Mouse (Mus musculus) spleen, postnatal 14 days (tissue): ENCODE measurements around the gene Sumf1.

ENCODE experiments used
- DNase-seq, 2 experiments: peaks; one replicate each; pipeline ENCODE4 v3.0.0; 2021 to 2022; ENCODE audit warnings: low spot score in 2 of 2

Sumf1 gene

DNA sequence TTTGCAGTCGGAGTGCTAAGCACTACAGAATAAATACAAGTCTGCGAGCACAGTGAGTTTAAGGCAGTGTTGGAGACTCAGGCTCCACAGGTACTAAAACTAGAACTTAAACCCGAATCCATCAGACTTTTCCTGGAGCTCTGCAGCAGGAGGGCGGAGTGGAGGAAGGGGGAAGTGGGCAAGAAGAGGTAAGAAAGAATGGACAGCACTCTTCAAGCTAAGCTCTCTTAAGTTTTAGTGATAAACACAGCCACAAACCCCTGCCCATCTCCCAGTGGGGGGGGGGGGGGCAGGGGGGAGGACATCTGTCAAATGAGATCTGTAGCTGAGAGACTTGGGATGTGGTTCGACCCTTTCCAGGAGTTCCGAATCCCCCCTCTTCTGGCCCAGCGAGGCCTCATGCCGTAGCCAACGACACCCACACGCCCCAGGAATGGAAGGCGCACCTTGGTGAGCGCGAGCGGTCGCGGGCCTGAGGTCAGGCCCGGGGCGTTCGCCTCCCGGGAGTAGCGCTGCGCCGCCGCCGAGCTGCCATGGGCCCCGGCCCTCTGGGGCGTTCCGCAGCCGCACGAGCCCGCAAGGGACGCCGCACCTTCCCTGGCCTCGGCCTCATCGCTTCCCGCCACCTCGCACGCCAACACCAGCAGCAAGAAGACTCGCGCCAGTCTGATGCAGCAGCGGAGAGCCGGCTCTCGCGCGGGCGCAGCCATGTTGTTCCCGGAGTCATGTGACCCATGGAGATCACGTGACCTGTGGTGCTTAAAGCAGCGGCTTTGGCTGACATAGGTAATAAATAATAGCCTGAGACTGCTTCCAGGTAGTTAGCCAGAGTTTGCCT is at the start of gene Sumf1:
Gene Sumf1 (minus strand): TSS at position 736 of the 838 bp plus-strand sequence.
- DNase-seq: peak; percentile 71 to 83

DNA sequence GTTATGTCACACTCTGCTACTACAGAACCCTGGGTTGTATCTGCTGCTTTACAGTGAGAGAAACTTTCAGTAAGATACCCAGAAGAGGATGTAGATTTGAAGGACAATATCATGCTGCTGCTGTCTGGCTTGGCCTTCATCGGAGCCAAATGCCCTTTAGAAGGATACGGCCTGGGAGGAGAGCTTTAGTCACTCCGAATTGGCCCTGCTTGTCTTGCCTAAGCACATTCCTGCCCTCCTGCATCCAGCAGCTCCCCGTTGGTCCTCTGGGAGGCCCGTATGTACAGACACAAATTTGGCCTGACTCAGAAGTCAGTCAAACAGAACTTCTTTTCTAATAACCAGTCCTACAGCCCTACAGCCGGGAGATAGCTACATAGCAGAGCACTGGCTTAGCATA is 49.2 kb upstream of the Sumf1 start:
- DNase-seq: no peak

DNA sequence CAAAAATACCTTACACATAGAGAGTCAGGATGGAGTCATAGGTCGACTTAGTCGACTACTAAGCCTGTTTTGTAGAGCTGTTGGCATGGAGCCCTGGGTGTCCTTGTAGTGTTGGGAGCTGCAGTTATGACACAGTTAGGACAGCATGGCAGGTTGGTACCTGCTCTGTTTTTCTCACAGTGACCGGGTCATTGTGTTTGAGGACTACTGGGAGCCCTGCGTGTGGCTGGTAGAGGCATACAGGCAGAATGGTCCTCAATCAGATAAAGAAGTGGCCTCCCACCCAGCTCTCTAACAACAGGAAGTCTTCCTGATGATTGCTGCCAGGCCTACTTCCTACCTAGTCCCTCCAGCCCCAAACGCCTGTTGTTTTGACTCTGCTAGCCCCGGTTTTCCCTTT is 47.7 kb upstream of the Sumf1 start:
- no peak for DNase-seq

DNA sequence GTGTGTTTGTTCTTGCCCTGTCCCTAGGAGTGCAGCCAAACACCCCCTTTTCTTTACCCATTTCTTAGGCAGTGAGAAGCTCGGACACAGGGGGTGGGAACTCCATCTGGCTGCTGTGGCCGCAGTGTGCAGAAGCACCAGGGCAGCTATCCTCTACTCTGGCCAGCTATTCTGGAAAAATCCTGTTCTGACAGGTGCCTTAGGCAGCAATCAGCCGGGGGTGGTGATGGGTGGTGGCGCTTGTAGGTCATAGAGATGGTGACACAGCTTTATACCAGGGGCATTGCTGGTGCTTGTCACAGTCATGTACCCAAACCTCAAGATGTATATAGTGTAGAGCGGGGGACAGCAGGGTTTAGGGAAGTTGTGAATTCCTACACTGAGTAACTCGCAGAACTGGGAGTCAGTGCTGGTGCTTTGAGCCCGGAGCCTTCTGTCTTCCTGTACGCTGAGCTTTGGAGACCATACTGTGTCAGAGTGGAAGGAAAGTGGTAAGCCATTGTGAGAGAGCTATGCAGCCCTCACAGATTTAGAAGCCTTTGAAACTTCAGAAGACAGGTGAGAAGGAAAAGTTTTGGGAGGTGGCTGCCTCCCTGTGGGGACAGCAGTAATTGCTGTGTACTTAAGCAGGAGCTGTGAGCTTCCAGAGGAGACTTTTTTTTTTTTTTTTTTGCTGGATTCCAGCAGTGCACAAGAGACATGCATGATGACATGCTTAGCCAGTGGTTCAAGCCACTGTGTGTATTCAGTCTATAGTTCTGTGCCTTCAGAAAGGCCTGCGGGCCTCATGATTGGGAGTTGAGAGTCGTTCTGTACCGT is 46.7 kb upstream of the Sumf1 start:
- no peak for DNase-seq

DNA sequence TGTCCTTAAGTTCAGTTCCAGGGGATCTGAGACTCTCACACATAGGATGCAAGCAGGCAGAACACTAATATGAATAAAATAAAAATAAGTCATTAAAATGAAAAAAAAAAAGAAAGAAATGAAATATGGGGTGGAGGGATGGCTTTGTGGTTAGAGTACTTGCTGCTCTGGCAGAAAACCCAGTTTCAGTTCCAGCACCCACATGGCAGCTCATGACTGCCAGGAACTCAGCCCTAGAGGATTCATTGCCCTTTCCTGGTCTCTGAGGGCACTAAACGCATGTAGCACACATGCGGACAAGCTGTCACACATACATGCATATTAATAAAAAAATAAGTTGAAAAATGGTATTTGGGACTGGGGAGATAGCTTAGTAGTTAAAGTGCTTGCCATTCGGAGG is 45.2 kb upstream of the Sumf1 start:
- no peak for DNase-seq

DNA sequence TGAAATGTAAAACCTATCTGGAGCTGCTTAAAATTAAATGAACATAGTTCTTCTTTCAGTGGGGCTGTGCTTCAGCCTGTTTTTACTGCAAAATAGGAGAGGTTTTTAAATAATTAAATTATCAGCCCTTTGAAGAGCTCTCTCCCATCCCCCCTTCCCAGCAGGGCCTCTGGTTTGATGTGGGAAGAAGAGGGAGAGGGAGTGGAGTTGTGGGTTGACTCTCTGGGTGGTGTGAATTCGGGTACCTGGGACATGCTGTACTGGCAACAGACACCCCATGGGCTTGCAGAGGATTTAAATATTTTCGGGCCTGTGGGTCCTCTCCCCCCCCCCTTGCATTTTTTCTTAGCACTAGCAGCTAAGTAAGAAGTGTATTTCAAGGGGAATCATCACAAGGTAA is 43.2 kb upstream of the Sumf1 start:
- no peak for DNase-seq

DNA sequence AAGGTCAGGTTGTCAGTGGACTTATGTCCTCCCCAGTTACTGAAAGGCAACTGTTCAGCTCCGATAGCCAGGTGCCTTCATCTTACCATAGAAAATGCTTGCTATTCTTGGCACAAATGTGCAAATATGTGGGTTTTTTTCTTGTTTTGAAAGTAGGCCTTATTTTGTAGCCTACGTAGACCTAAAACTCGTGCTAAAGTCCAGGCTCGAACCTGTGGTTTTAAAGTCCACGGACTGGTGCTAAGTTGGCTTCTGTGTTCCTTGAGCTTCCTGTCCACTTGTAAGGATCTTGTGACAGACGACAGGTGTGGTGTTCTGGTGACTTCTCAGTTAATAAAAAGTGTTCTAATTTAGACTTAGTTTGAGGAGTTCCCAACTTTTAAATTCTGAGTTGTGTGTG is 42.7 kb upstream of the Sumf1 start:
- no peak for DNase-seq

DNA sequence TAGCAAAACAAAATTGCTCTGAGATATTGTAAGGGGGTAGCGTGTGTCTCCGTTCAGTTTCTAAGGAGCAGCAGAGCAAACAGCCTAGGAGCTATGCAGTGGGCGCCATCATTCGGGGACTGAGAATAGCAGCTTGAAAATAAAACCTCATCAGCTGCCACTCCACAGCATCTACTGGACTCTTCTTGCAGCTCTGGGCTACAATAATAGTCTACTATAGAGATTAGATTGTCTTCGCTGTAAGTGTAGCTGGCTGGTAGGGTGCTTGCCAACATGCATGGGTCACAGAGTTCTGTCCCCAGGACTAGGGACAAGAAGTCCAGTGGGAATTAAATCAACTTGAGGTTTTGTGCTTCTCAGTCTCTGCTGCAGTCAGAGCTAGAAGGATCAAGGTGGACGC is 42.1 kb upstream of the Sumf1 start:
- no peak for DNase-seq

DNA sequence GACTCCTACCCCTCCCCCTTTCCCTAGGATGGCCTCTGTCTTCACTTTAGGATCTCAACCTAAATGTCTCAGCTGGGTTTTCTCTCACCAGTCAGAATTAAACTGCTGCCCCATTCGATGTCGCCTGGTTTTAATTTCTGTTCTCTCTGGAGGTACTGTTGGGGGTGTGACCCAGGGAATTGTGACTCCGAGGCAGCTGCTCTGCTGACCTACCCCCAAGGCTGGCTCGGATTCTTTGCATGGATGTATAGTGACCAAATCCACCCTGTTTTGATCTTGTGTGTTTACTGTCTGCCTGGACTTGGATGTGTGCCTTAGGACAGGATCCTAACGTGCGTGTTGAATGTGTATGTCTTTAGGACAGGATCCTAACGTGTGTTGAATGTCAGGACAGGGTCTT is 40.8 kb upstream of the Sumf1 start:
- DNase-seq: no peak

DNA sequence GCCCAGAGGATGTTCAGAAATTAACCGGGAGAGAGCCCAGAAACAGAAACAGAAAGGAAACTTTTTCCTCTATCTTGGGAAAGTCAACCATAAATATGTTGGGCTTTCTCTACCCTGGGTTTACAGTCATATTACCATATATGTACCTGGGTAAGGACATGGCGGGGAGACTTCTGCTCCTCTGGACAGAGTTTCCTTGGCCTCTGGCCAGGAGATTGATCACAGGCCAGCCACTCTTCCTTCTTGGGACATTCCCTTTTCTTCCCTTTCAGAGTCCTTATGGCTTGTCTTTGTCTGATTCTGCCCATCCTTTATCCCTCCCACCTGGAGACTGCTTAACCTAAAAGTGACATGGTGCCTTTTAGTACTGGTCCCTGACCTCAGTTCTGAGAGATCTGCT is 39.6 kb upstream of the Sumf1 start:
- DNase-seq: no peak

DNA sequence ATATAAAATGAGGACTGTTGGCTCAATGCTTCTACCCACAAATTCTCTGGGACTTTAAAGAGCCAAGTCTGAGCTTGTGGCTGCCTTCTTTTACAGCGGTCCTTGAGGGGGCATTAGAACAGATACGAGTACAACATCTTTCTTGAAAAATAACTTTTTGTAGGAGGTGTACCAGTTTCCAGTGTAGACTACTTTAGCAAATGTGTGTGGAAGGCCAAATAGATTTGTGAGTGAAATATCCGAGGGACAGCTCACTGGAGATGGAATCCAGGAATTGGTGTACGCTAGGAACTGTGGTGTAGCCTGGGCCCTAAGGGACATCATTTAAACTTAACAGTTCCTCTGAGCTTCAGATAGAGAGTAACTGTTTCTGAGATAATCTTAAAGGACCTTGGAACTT is 39.0 kb upstream of the Sumf1 start:
- DNase-seq: no peak

DNA sequence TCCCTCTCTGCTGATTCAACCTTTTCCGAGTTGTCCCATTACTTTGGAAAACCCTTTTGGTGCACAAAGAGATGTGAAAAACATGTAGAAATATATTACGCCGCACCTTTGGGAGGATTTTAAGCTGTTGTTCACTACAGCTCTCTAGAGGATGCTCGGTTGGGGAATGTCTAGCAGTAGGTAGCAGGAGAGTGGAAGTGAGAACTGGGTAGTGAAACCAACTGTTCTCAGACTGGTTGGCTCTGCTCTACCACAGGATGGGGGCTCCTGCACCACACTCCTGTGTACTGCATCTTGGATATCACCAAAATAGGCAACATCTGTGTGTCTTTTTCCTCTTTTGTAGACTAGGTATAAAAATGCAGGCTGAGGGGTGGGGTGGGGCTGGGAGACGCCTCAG is 37.5 kb upstream of the Sumf1 start:
- no peak for DNase-seq

DNA sequence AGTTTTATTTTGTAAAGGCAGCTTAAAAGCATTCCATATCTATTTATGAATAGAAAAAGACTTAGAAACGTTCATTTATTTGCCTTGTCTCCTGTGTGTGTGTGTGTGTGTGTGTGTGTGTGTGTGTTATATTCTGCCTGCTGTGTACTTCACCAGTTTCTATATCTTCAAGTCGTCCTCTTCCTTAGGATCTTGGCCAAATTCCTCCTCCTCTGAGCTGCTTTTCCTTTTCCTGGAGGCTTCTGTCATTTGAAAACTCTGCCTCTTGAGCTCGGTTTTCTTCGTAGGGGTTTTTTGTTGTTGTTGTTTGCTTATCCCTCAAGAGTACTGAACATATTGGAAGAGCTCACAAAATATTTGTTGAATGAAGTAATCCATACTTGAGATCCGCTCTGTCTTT is 37.1 kb upstream of the Sumf1 start:
- no peak for DNase-seq

DNA sequence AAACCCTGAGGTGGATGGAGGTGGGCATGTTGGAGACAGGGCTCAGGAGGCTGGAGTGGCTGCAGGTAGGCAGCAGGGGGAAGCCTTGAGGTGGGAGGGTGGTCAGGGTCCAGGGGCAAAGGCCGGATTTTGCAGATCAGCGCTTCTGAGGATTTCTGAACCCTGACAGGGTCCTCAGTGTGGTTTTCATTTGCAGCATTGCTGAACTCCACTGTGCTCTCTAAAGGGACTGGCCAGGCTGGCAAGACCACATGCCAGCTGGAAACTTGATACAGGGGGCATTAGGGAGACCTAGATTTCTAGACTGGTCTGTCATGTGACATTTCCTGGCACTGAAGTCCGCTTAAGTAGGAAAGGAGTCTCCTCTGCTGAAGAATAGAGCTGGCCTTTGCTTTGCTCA is 32.6 kb upstream of the Sumf1 start:
- DNase-seq: no peak

DNA sequence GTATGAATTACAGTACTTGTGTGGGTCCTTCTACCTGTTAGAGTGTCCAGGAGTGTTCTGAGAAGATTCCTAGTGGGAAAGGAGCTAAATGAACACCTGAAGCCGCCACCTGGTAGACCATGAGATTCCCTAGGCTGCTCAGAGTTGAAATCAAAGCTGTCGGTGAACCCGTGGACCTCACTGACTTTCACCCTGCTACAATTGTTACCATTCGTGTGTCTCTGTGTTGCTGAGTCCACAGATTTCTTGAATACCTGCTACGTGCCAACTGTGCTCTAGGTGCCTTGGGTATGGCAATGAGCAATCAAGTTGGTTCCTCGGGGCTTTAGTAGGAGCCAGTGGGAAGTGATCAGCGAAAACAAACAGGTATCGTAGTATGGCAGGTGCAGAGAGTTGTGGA is 31.4 kb upstream of the Sumf1 start:
- DNase-seq: no peak

DNA sequence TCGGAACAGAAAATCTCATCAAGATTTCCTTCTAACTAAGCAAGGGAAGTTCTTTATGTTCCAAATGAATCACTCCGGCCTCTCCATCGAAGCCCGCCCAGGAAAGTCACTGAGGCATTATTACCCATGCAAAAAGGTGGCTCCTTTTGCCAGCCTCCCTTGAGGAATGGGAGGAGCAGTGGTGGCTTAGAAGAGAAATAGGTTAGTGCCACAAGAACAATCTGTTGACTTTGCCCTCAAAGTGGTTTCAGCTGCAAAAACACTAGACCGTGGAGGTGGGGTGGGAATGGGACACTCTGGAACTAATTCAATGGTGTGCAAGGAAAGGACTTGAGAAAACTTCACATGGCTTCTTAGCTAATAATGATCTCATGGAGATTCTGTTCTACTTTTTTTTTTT is 30.7 kb upstream of the Sumf1 start:
- no peak for DNase-seq

DNA sequence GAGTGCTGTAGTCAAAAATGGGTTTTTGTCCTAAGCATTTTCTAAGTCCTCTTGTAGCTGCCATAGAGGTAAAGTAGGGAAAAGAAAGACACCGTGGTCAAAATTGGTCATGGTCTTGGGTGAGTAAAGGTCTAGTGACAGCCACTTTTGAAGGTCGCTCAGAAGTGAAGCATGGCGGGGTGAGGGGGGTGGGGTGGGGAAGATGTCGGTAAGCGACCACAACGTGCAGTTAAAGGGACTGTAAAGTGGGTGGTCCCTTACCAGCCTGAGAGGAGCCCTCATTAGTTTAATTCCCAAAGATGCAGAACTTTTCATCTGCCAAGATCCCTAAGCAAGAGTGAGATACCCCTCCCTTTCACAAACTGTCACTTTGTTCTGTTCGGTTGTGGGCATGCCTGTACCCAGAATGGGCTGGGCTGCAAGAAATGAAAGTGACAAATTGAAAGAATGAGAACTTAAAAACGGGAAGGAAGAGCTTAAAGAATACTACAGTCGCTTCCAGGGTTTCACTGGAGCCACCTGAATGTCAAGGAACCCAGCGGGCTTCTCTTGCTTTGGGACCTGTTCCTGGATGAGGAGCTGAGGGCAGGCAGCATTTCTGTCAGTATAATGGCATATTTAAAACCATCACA is 29.0 kb upstream of the Sumf1 start:
- DNase-seq: no peak

DNA sequence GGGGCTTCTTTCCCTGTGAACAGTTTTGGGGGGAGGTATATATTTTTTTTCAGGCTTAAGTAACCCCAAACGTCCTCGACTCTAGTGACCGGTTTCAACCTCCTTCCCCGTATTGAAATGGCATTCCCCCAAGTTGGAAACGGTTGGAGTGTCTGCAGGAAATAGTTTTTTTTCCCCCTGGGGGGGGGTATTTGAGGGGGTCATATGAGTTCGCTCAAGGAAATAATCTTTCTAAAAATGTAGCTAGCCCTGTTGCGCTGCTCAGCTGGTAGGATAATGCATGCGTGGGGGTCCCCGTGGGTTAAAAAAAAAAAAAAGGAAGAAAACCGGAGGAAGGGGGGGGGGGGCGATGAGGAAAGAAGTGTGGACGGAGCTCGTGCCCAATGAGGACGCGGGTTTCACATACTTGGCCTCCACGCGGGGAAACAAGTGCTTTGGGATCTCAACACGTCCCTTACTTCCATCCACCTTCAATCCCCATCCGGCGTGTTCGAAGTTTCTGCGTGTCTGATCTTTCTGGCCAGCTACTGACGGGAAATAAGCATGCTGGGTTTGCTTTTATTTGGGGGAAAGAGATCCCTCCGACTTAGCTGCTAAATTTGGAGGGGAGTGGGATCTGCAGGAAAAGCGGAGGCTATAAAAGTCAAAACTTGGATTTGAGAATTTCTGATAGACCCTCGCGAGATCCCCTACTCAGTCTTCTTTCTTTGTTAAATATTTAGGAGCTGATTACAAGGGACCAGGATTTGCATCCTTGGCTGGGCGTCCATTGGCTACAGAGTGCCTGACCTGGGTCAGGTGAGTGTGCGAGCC is 28.3 kb upstream of the Sumf1 start:
- no peak for DNase-seq

DNA sequence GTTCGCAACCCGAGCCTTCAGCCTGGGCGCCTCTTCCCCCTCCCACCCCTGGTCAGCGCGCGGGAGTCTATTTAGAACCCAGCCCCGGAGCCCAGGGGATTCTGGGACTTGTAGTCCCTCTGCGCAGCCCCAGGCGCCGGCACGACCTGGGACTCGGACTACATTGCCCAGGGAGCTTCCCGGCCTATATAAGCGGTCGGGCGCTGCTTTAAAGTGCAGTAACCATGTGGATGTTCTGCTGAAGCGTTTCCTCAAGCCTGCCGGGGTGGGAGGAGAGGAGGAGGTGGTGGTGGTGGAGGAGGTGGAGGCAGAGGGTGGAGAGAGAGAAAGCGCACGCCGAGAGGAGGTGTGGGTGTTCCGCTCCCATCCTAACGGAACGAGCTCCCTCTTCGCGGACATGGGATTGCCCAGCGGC is 27.5 kb upstream of the Sumf1 start, which contains the start of gene Itpr1:
Gene Itpr1 (plus strand): TSS at position 216 of the 415 bp plus-strand sequence.
- DNase-seq: peak; percentile 88 to 92

DNA sequence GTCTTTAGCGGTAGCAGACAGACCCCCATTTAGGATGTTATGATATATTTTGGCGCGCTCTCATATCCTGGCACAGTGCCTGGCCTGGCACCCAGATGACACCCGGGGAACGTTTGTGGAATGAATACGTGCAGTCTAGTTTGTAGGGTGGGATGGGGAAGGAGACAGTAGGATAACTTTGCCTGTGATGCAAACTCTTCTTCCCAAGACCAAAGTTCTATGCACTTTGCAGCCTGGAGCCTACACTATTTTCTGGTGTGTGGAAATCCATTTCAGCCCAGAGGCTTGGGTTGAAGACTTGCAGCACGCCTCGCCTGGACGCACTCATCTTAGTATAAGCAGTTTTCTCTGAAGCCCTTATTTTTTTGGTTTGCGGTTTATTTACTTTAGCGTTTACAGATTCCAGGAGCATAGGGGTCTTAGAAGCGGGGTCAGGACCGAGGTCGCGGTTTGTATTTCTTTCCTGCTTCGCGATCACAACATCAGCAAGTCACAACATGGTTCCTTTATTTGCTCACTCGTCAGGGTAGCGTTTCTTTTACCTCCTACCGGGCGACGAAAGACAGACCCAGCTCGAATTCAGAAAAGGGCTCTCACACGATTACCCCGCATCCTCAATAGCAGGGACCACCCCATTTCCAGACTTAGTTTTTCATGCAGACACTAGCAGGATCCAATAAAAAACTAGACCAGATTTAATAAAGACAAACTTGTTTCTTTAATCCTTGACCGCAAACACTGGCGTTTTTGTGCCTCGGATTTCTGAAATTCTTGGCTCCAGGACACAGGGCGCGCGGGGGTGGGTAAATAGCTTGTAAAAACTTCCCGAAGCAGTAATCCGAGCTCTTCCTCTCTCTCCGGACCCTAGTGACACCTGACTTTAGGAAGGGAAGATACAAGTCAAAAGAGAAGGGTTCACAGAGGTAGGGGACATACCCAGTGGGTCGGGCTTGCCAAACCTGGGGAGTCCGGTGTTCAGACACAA is 26.8 kb upstream of the Sumf1 start:
- no peak for DNase-seq
